Mouse (Mus musculus): Measurements from ENCODE around the gene Lifr. TPM values are rescaled to one million over a fixed set of nuclear protein-coding genes. Genes with fewer than 3 reads are reported as not detected.

Gene Lifr
- polyA plus RNA-seq, 1 experiment from 2014 or later: 9.7 TPM

DNA sequence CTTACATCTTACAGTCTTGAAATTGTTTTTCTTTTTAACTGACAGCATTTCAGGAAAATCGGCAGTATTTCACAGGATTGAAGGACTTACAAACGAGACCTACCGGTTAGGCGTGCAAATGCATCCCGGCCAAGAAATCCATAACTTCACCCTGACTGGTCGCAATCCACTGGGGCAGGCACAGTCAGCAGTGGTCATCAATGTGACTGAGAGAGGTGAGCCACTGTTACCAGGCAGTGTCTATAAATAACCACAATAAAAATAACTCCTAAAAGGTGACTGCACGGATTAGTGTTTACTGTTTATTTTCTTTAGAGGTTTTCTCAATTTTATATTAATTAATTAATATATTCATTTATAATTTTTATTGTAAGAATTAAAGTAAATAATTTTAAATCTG, 82.9 kb downstream of the Lifr start:
- Histone ChIP-seq H3K4me3 (no peak overlapping the region), H3K9ac (no peak overlapping the region), H3K27me3 (replicated peaks) (no peaks in the 10 kb centered on the region), H3K4me2 (no peak overlapping the region), H3K9me3 (no peaks in the 10 kb centered on the region), H3K27ac (no peak overlapping the region), H3K36me3 (replicated peaks) (no peaks in the 10 kb centered on the region), H3K4me1 (no peaks in the 10 kb centered on the region)
- 91% methylated on average over 7 of the region's 7 CpGs for WGBS
- ATAC-seq (replicated peaks): no peak

DNA sequence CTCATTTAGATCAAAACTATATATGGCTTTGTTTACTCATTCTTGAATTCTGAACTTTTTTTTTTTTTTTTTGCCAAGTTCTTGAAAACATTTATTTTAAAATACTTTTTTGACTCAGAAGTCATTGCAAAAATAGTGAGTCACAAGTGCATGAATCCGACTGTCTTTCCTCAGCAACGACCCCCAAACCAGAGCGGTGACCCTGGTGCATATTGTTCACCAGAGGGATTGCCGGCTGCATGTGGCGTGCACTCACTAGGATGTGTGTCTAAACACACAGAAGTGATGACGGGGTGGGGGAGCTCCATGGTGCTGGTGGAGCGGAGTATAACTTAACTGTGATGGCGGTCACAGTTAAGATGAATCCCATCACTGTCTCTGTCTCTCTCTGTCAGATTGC, 83.4 kb downstream of the Lifr start:
- Histone ChIP-seq H3K4me1 (no peaks in the 10 kb centered on the region), H3K4me2 (no peak overlapping the region), H3K27me3 (replicated peaks) (no peaks in the 10 kb centered on the region), H3K9me3 (no peaks in the 10 kb centered on the region), H3K4me3 (no peak overlapping the region), H3K36me3 (replicated peaks) (no peaks in the 10 kb centered on the region), H3K9ac (no peak overlapping the region), H3K27ac (no peak overlapping the region)
- no peak for ATAC-seq (replicated peaks)
- WGBS: 87% methylated on average over 8 of the region's 8 CpGs

DNA sequence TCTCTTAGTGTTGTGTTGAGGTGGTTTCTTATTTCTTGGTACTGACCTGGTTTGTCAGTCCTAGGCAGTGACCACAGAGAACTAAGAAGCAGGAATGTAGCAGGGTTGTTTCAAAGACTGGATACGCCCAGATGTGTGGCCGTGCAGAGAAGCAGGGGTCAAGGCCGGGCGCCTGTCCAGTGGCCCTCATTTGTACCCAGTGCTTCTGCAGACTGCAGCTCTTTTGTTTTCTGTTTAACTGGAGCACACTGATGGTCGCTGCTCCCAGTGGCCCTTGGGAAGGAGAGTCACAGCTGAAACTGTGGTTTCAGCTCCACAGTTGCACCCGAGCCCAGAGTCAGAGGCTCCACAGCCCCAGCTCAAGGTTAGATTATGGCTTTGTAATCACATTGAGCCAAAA, 90.2 kb downstream of the Lifr start:
- H3K27ac ChIP-seq: no peak overlapping the region
- 60% methylated on average over 6 of the region's 6 CpGs for WGBS
- 0 out of 2 replicates have a peak, but pooled peaks cover 7% of the 10 kb centered on the region for H3K36me3 ChIP-seq (replicated peaks)
- H3K4me1 ChIP-seq: no peaks in the 10 kb centered on the region
- H3K4me3 ChIP-seq: no peak overlapping the region
- H3K9ac ChIP-seq: no peak overlapping the region
- no peaks in the 10 kb centered on the region for H3K27me3 ChIP-seq (replicated peaks)
- H3K4me2 ChIP-seq: no peak overlapping the region
- H3K9me3 ChIP-seq: no peaks in the 10 kb centered on the region
- no peak for ATAC-seq (replicated peaks)

DNA sequence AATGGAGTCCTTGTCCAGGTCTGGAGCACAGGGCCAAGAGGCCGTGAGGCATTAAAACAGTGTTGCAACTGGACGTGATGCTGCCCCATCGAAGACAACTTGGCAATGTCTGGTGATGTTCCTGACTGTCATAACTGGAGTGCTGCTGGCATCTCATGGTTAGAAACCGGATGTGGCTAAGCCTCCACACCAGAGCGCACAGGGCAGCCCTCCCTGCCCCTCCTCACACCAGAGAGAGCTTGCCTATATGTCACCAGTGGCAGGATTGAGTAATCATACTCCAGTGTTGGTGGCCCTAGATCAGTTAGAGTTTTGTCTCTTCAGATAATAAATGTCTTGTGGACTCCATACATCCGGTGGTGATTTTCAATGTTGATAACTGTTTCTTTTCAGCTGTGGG, 97.3 kb downstream of the Lifr start:
- H3K4me1 ChIP-seq: no peaks in the 10 kb centered on the region
- no peak overlapping the region for H3K27ac ChIP-seq
- no peak overlapping the region for H3K9ac ChIP-seq
- H3K36me3 ChIP-seq (replicated peaks): 0 out of 2 replicates have a peak, but pooled peaks cover 6% of the 10 kb centered on the region
- H3K4me3 ChIP-seq: no peak overlapping the region
- H3K27me3 ChIP-seq (replicated peaks): no peaks in the 10 kb centered on the region
- H3K9me3 ChIP-seq: no peaks in the 10 kb centered on the region
- H3K4me2 ChIP-seq: no peak overlapping the region
- no peak for ATAC-seq (replicated peaks)
- 88% methylated on average over 6 of the region's 6 CpGs for WGBS

DNA sequence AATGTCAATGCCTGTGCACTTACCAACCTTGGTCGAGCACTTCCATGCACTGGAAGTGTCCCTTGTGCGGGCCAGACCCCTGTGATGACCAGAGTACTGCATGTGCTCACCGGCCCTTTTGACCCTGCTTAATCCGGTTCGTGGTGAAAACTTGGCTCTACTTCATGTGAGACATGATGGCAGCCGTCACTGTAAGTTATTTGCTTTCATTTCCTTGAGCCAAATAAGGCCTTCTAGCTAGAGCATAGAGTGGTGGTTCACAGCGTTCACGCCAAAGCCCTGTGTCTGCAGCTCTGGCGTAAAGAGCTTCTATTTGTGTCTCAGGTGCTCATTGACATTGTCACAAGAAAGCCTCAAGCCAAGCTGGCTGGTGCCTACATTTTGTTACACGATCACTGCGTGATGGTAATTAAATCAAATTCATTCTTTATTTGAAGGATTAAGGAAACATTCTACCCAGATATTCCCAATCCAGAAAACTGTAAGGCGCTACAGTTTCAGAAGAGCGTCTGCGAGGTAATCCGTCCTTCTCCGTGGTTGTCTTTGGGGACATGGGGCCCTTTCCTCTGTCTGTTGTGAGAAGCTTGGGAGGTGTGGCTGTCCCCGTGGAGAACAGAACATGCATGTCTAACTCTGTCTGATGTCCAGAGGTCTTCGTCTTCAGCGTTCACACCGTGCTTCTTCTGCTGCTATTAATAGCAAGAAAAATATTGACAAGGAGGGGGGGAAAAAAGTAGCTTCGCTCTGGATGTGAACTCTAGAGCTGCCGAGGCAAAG, 99.5 kb downstream of the Lifr start:
- Histone ChIP-seq H3K9ac (no peak overlapping the region), H3K27me3 (replicated peaks) (no peaks in the 10 kb centered on the region), H3K36me3 (replicated peaks) (0 out of 2 replicates have a peak, but pooled peaks cover 3% of the 10 kb centered on the region), H3K4me3 (no peak overlapping the region), H3K4me1 (peaks cover 13% of the 10 kb centered on the region), H3K27ac (no peak overlapping the region), H3K4me2 (no peak overlapping the region), H3K9me3 (no peaks in the 10 kb centered on the region)
- ATAC-seq (replicated peaks): no peak
- WGBS: 90% methylated on average over 22 of the region's 22 CpGs

DNA sequence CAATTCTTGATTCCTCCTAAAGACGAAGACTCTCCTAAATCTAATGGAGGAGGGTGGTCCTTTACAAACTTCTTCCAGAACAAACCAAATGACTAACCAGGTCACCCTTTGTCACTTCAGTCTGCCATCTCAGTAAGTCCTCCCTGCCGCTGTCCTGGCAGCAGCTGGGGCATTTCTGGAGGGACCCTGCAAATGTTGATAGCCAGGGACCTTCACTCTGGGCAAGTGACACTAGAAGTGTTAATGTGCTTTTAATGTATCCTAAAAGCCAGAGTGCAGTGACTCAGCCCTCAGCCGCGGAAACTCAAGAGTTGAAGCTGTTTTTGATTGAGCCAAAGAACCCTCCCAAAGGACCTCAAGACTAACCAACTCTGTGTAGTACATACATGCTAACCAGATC, 100.7 kb downstream of the Lifr start:
- H3K9me3 ChIP-seq: no peaks in the 10 kb centered on the region
- no peak overlapping the region for H3K4me3 ChIP-seq
- ATAC-seq (replicated peaks): no peak
- H3K4me1 ChIP-seq: peaks cover 22% of the 10 kb centered on the region
- no peak overlapping the region for H3K27ac ChIP-seq
- H3K27me3 ChIP-seq (replicated peaks): no peaks in the 10 kb centered on the region
- WGBS: 95% methylated on average over 4 of the region's 4 CpGs
- no peak overlapping the region for H3K9ac ChIP-seq
- no peaks in the 10 kb centered on the region for H3K36me3 ChIP-seq (replicated peaks)
- no peak overlapping the region for H3K4me2 ChIP-seq

DNA sequence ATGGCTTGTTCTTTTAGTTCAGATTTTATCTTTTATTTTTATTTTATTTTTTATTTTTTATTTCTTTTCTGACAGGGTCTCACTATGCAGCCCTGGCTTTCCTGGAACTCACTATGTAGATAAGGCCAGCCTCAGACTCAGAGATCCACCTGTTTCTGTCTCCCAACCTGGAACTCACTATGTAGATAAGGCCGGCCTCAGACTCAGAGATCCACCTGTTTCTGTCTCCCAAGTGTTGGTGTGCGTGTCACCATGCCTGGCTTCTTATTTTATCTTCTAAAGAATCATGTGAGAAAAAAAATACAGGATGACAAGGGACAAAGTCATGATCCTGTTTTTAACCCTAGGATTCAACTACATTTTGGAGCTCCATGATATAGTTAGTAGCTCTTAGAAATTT, 102.2 kb downstream of the Lifr start:
- no peak overlapping the region for H3K9ac ChIP-seq
- no peak for ATAC-seq (replicated peaks)

DNA sequence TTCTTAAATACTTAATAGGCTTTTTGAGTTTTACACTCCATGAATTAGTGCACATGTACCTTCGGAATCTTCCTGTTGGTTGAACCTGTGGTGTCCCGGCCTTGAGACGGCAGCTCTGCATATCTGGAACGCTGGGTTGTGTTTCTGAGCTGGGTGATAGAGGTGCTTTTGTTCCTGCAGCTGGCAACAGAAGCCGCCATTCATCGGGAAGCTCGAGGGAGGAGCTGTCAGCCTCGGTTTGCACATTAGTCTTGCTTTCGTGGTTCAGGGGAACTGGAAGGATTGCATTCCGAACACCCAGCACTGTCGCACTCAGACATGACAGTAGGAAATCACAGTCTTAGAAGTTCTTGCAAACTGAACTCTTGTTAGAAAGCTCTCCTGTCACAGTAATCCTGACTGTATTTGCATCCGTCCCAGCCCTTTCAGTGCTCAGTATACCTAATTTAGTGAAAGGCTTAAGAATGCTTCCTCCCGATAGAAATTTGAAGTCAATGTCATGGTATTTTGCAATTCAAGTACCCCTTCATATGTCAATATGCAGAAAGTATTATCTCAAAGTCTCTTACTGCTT, 103.8 kb downstream of the Lifr start:
- no peak overlapping the region for H3K4me2 ChIP-seq
- 8% methylated on average over 13 of the region's 13 CpGs for WGBS

More for the DNA sequence above, 102.2 kb downstream of the Lifr start:
- Histone ChIP-seq H3K27me3 (replicated peaks) (no peaks in the 10 kb centered on the region), H3K9me3 (no peaks in the 10 kb centered on the region), H3K4me1 (peaks cover 23% of the 10 kb centered on the region), H3K4me3 (no peak overlapping the region), H3K36me3 (replicated peaks) (no peaks in the 10 kb centered on the region), H3K27ac (no peak overlapping the region), H3K4me2 (no peak overlapping the region)
- 92% methylated on average over 2 of the region's 2 CpGs for WGBS

DNA sequence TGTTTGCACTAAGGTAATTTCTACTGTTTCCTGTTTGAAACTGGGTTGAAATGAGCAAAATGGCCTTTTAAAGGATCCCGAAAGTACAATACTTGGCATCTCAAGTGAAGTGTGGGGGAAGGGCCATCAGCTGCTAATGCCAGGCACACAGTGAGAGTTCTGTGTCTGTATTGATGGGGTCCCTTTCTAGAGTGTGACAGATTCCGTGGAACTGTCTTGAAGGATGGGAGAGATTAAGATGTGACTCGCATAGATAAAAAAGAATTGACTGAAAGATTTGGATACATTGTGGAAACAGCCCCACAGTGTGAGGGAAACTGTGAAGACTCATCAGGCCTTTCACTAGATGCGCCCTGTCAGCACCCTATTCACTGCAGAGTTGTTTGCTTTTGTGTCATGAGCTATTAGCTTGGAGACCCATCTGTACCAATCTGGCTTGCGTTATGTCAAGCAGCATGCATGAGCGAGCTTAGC, 104.4 kb downstream of the Lifr start:
- H3K4me3 ChIP-seq: no peak overlapping the region
- WGBS: 11% methylated on average over 6 of the region's 6 CpGs
- ATAC-seq (replicated peaks): peak; percentile 62
- H3K4me1 ChIP-seq: peaks cover 29% of the 10 kb centered on the region
- H3K36me3 ChIP-seq (replicated peaks): no peaks in the 10 kb centered on the region
- H3K27me3 ChIP-seq (replicated peaks): no peaks in the 10 kb centered on the region
- peak overlapping the region; percentile 70 for H3K27ac ChIP-seq
- no peak overlapping the region for H3K4me2 ChIP-seq
- no peak overlapping the region for H3K9ac ChIP-seq
- H3K9me3 ChIP-seq: no peaks in the 10 kb centered on the region

More for the DNA sequence above, 103.8 kb downstream of the Lifr start:
- Histone ChIP-seq H3K9ac (no peak overlapping the region), H3K9me3 (no peaks in the 10 kb centered on the region), H3K27me3 (replicated peaks) (no peaks in the 10 kb centered on the region), H3K4me1 (peaks cover 29% of the 10 kb centered on the region), H3K27ac (peak overlapping the region; percentile 70), H3K4me3 (no peak overlapping the region), H3K36me3 (replicated peaks) (no peaks in the 10 kb centered on the region)
- ATAC-seq (replicated peaks): peak; percentile 46; the same call in 1 of the 2 replicates

DNA sequence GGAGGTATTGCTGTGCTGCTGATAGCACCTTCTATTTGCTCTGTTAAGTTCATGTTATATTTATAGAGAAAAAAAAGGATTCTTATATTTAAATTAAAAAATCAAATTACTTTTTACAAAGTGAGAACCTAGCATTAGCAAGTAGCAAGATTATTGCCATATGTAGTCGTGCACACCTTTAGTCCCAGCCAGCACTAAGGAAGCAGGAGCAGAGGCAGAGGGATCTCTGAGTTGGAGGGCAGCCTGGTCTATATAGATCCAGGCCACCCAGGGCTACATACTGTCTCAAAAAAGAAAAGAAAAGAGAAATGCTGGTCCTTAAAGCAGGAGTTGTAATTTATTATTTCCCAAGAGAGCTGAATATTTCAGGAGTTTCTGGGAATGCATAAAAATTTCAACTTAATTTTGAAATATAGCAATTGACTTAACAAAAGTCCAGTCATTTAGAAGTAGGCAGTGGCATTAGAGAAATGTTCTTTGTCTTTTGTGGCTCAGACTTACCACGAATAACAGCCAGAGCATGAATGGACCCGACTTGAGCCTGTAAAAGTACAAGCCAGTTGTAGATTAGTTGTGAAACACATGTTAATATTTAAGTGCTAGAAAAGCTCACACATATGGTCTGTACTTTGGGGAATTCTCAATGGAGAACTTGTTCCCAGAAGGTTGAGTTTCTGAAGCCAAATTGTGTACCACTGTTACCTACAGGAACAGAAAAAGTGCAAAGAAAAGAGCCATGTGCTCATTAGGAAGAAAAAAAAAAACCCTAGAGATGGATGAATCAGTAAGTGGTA, 107.4 kb downstream of the Lifr start:
- Histone ChIP-seq H3K4me1 (peaks cover 29% of the 10 kb centered on the region), H3K4me2 (no peak overlapping the region), H3K27ac (no peak overlapping the region), H3K9me3 (no peaks in the 10 kb centered on the region), H3K9ac (no peak overlapping the region), H3K36me3 (replicated peaks) (no peaks in the 10 kb centered on the region), H3K4me3 (no peak overlapping the region), H3K27me3 (replicated peaks) (no peaks in the 10 kb centered on the region)
- 48% methylated on average over 3 of the region's 3 CpGs for WGBS
- ATAC-seq (replicated peaks): no peak

DNA sequence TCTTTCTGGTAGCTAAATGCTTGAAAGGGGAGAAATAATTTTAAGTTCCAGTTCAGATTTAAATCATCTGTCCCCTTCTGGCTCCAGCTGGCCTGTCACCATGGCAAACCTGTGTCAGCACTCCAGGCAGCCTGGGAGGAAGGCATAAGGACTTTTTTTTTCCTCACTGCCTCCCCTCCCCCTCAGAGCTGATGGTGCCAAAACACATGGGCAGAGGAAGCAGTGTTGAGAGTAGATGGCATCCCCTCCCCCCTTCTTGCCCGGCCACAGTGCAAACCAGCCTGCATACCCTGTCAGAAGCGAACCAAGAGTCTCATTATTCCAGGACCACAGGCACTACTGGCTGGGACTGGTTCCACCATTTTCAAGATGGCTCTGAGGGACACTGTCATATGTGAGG, 108.4 kb downstream of the Lifr start:
- H3K4me2 ChIP-seq: no peak overlapping the region
- WGBS: 22% methylated on average over 2 of the region's 2 CpGs
- H3K27me3 ChIP-seq (replicated peaks): no peaks in the 10 kb centered on the region
- peak; percentile 72 for ATAC-seq (replicated peaks)
- H3K4me3 ChIP-seq: no peak overlapping the region
- H3K9ac ChIP-seq: no peak overlapping the region
- H3K27ac ChIP-seq: no peak overlapping the region
- H3K9me3 ChIP-seq: no peaks in the 10 kb centered on the region
- peaks cover 32% of the 10 kb centered on the region for H3K4me1 ChIP-seq
- no peaks in the 10 kb centered on the region for H3K36me3 ChIP-seq (replicated peaks)

DNA sequence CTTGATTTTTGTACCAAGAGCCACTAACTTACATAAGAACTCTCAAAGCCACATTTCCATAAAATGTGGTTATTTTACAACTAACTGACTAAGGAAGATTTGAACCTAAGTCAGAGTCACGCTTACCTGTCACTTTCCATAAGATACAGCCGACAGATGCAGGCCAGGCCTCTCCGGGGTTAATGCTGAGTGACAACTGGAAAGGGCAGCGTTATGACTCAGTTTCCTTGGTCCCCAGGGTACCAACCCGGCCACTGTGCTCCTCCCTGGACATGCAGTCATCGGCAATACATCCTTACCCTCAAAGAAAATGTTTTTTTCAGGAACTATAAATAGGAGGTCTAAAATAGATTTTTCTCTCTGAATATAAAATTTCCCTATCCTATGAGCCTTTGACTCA, 109.9 kb downstream of the Lifr start:
- no peak for ATAC-seq (replicated peaks)
- Histone ChIP-seq H3K9ac (no peak overlapping the region), H3K4me1 (peaks cover 23% of the 10 kb centered on the region), H3K4me3 (no peak overlapping the region), H3K36me3 (replicated peaks) (no peaks in the 10 kb centered on the region), H3K27me3 (replicated peaks) (no peaks in the 10 kb centered on the region), H3K27ac (no peak overlapping the region), H3K9me3 (no peaks in the 10 kb centered on the region), H3K4me2 (no peak overlapping the region)
- WGBS: 49% methylated on average over 6 of the region's 6 CpGs

Data from midbrain, embryonic 15.5 days (tissue).